ENCODE assay signal across 11 mouse cellular contexts in the genomic region with DNA sequence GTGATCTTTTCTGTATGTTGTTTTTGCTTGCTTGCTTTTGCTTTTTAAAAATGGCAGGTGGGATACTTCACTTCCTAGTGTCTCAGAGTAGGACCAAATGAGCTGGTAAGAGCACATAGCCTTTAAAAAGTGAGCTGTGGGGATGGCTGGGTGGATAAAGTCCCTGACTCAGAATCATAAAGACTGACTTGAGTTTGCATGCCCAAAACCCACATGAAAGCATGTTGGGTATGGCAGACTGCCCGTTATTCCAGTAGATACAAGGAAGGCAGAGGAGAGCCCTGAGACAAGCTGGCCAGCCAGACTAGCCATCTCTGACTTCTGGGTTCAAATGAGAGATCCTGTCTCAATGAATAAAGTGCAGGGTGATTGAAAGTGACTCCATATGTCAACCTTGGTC.
"Had no signal": no experiment of that assay in that cellular context is flagged by ENCODE, and none has a peak within 500 bp of the region (broad histone marks: within the 10 kb centered on the region; RNA-seq: fewer than 3 reads in every experiment).

No protein-coding gene starts in this region.

- DNase-seq: kidney, adult 8-10 months; kidney, postnatal 25 days; layer of hippocampus, adult 9-11 months; lung, adult 18-20 months; lung, postnatal 4 days; midbrain, embryonic 14.5 days; right cerebral cortex, postnatal 25 days had no signal

- H3K4me3 ChIP-seq: limb, embryonic 13.5 days; midbrain, embryonic 10.5 days; neural tube, embryonic 12.5 days had no signal

- H3K27ac ChIP-seq: limb, embryonic 13.5 days; liver, embryonic 14.5 days; midbrain, embryonic 10.5 days; neural tube, embryonic 12.5 days had no signal

- H3K27me3 ChIP-seq: neural tube, embryonic 12.5 days had no signal

- H3K36me3 ChIP-seq: limb, embryonic 13.5 days; midbrain, embryonic 10.5 days; neural tube, embryonic 12.5 days had no signal

- H3K9me3 ChIP-seq: limb, embryonic 13.5 days; midbrain, embryonic 10.5 days; neural tube, embryonic 12.5 days had no signal
